8 mouse cellular contexts compared by ENCODE assay signal in genomic region chr19:28963842-28964551, GRCm38 (mm10). TPM values are rescaled to one million over a fixed set of nuclear protein-coding genes. Genes with fewer than 3 reads are reported as not detected.
A peak's percentile ranks its signal among the peaks of the same experiment; 100 is the strongest.
DNase-seq lines count a peak whose midpoint lies in the region; ATAC-seq and TF ChIP-seq lines count a peak whose summit lies in the region.

Plpp6 (plus strand) TSS chr19:28963953.

- 0 out of 2 replicates have a peak, but pooled peaks have one; percentile 11 for TF ChIP-seq CTCF in cortical plate, adult 2 months (IDR thresholded peaks at IDR 0.05; ENCODE audit: extremely low read depth, insufficient read depth, low read length)

- peak; percentile 82 for DNase-seq in adipocyte (ENCODE audit: low spot score)
- peak; percentile 78 for DNase-seq in gastrocnemius, postnatal 14 days
- DNase-seq in left cerebral cortex, postnatal 14 days (ENCODE audit: low spot score in 2 of 2), result peak; percentile 68 to 81
- peak; percentile 78 for DNase-seq in right cerebral cortex, postnatal 14 days
- DNase-seq in urinary bladder, postnatal 25 days (ENCODE audit: low spot score), result peak; percentile 74

- peak within 1 kb of the TSS; percentile 99 for H3K27ac ChIP-seq in cortical plate, adult 2 months (ENCODE audit: insufficient read depth, low read length)

- TF ChIP-seq POLR2A in cortical plate, adult 2 months (IDR thresholded peaks at IDR 0.05; ENCODE audit: extremely low read depth, insufficient read depth, low read length), result no peak

- peak within 1 kb of the TSS; percentile 99 for H3K4me3 ChIP-seq in cortical plate, adult 2 months (ENCODE audit: insufficient read depth, low read length)

- intact Hi-C loops in gastrocnemius, postnatal 14 days (cut with DNase I; ENCODE audit: low total_unique reads), result no loop called here
- intact Hi-C loops in left cerebral cortex, postnatal 14 days (cut with DNase I), result loop anchor here (2.0 kb wide), 1 partner anchor 187 kb away; no protein-coding TSS in a partner anchor

- peak; percentile 92 for ATAC-seq in inflammation-experienced regulatory T-cells, adult 6 months
- peak; percentile 82 for ATAC-seq in megakaryocyte-erythroid progenitor cell, adult 5-6 weeks (replicated peaks; ENCODE audit: low FRiP score, low TSS enrichment, poor library complexity, severe bottlenecking)

- peaks cover 8% of the 10 kb centered on the region for H3K4me1 ChIP-seq in cortical plate, adult 2 months (ENCODE audit: control insufficient read depth, insufficient read depth, low read length)

RNA-seq across cellular contexts. Expression of gene Plpp6, which starts in this region (rescaled TPM):
- 21.3 and 21.8 TPM in 2 replicates for polyA plus RNA-seq in cortical plate, adult 2 months (2012; rRNA removed)
- 1 to 10 TPM; 2.9 to 3.1 TPM for total RNA-seq in gastrocnemius, postnatal 14 days (2021)
- polyA plus RNA-seq in inflammation-experienced regulatory T-cells, adult 6 months (2017; shearing (Covaris generic)), result 1 to 10 TPM; 1.1 to 1.3 (median 1.1) TPM
- total RNA-seq in left cerebral cortex, postnatal 14 days (2021), result 10 to 100 TPM; 43.9 to 44.5 TPM
- total RNA-seq in megakaryocyte-erythroid progenitor cell, adult 5-6 weeks (2014; fragmentation: Nextera tagmentation), result 3.5 and 6.2 TPM in 2 replicates
- total RNA-seq in megakaryocyte-erythroid progenitor cell, adult 5-6 weeks (2017), result 3.7 and 4.8 TPM in 2 replicates

Comparison
In these comparisons a context has a peak if more than half of its experiments do, and no peak if none do; other contexts are left out.
1. Peak in every context shown above with its lines: DNase-seq, ATAC-seq, H3K4me3 ChIP-seq and H3K27ac ChIP-seq.
2. RNA of gene Plpp6 (total RNA-seq): 43.9 to 44.5 TPM in left cerebral cortex, postnatal 14 days; 3.5 to 6.2 TPM in megakaryocyte-erythroid progenitor cell, adult 5-6 weeks and 2.9 to 3.1 TPM in gastrocnemius, postnatal 14 days; every median in the first group is over 4 times any median in the second.